Mouse (Mus musculus): ENCODE data around the gene Xylt1. TPM values are rescaled to one million over a fixed set of nuclear protein-coding genes. Genes with fewer than 3 reads are reported as not detected.

The Xylt1 gene
- total RNA-seq, 4 experiments from 2014 or later: 6.1 to 9.9 (median 7.3) TPM

DNA sequence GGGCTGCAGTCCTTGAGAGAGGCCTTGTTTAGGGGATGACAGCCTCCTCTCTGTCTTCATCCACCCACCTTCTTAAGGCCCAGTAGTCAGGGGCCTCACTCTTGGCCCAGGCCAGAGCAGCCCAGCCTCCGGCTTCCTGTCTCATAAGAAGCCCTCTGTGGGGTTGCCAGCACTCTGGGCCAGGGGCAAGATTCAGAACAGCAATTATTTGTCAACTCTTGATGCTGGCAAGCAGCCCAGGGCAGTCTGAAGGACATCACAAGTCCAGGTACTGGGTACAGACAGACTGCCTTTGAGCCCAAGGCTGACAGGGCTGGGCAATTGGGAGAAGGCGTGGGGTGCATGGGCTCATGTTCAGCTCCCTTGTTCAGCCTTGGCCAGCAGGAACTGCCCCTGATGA is 129.3 kb downstream of the Xylt1 start:
- DNase-seq (ENCODE audit: low spot score in 2 of 2): no peak

DNA sequence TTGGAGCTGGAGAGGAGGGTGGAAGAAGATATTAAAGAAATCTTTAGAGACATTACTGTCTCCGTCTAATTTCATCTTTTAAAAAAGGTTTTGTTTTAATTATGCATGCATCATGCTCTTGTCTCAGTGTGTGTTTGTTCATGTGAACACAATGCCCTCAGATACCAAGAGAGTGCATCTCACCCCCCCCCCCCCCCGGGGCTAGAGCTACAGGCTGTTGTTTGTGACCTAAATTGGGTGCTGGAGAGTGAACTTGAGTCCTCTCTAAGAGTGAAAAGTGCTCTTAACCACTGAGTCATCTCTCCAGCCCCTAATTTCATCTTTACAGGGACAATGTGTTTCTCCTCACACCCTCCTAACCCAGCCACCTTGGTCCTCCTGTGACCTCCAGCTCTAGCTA is 131.5 kb downstream of the Xylt1 start:
- DNase-seq (ENCODE audit: low spot score in 2 of 2): no peak

DNA sequence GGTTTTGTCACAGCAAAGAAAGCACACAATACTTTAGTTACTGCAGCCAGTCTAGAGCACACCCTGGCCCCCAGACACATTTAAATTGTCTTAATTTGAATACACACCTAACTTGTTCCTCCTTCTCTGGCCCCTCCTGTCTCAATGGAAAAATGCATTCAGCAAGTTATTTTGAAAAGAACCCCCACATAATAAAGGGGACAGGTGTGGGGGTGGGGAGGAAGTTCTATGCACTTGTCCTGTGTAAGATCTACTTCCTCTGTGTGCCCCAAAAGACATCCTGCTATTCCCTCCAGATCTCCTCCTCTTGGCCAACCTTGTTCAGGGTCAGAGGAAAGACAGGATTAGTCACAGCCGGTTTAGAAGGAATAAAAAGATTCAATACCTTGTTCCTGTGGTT is 135.0 kb downstream of the Xylt1 start:
- DNase-seq (ENCODE audit: low spot score in 2 of 2): no peak

DNA sequence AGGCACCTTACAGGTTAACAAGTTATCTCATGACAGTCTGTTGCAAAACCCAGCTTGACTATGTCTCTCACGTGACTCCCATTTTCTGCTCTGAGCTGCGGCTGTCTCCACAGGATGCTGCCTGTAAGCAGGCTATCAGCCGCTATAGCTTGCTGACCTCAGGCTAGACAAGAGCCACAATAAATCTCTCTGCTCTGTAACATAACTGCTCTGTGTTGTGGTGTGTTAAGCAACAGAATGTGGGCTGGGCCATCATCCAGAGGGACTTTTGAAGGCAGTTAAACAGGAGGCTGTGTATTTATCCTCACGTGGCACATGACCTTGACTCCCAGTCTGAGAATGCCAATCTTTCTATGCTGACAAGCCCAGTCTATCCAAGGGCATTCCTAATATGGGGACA is 136.1 kb downstream of the Xylt1 start:
- no peak for DNase-seq (ENCODE audit: low spot score in 2 of 2)

DNA sequence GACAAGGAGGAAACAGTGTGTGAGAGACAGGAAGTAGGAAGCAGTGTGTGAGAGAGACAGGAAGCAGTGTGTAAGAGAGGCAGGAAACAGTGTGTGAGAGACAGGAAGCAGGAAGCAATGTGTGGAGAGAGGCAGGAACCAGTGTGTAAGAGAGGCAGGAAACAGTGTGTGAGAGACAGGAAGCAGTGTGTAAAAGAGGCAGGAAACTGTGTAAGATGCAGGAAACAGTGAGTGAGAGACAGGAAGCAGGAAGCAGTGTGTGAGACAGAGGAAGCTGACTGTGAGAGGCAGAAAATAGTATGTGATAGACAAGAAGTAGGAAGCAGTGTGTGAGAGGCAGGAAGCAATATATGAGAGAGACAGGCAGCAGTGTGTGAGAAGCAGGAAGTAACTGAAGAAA is 140.6 kb downstream of the Xylt1 start:
- no peak for DNase-seq (ENCODE audit: low spot score in 2 of 2)

DNA sequence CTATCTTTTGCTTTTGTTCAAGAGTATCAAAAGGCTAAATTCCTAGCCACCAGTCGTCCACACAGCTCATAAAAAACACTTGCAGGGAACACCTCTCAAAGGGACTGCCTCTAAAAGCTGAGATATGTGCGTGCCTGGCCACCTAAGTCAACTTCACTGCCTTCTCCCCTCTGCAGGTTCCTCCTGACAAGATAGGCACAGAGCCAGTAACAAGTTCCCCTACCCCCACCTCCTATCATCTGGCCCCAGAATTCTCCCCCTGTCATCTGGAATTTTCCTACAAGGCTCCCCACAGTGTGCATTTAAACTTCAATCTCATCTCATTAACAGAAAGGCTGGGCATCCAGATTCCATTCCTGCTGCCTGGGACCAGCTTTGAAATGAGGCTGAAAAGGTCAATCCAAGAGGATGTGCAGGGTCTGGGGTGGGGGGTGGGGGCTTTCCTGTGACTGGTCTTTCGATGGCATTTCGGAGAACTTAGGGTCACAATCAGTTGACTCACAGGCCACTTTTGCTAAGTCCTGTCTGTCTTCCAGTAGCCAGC is 141.4 kb downstream of the Xylt1 start:
- DNase-seq (ENCODE audit: low spot score in 2 of 2): no peak

DNA sequence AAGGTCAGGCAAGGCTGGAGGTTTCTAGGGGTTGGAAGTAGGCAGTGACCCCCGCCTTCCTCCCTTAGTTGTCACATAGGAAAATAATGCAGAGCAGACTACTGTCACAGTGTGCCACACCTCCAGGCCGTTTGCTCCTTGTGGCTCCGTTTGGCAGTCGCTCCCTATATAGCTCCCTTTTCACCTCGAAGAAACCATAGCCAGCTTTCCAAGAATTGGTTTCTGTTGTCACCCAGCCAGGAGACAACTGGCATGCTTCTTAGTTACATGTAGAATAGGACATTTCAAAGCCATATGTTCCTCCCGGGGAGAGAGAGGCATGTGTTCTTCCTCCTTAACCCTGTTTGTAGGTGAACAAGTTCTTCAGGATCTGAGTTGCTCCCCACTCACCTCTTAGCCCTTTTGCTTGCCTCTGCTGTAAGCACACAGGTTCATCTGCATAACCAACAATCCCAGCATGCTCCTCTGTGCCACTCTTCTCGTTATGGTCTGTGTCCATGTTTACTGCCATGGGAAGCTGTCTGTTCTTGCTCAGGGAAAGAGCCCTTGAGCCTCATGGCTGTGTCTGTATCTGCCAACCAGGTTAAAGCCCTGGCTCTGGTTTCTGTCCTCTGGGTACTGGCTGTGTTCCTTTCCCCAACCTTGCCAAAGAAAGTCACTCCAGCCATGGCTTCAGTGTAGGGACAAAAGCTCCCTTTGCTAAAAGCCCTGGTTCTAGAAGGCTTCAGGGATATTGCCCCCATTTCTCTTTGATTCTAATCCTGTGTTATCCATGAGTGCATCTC is 143.8 kb downstream of the Xylt1 start:
- peak; percentile 21 to 39 for DNase-seq (ENCODE audit: low spot score in 2 of 2)

DNA sequence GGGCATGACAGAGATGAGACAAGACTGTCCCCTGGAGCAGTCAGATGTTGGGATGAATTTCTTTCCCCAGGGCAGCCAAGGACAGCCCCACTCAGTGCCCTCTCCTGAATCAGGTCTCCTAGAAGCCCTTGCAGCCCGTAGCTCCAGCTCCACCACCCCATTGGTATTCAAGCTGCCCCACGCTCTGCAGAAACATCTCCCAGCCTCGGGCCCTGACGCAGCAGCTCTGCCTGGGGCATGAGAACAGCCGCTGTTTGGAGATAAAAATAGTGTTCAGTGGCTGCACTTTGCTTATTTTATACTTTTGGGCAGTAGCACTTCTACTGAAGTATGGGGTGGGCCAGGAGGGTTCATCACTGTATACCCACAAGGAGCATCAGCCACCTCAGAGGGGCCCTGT is 144.9 kb downstream of the Xylt1 start:
- DNase-seq (ENCODE audit: low spot score in 2 of 2): no peak

DNA sequence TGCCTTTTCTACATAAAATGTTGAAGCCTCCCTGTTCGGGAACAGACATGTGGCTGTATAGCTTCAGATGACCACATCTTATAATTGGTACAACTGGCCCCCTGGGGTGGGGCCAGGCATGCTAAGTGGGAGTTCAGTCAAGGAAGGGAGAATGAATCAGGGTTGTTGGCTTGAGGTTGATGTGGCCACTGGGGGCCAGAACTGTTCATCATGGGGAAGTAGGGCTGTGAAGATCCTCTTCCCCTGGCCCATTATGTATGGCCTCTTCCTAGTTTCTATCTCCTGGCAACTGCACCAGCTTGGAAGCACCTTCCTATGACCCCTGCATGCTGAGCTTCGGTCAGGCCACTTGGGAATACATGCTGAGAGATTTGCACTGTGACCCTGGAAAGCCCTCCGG is 145.8 kb downstream of the Xylt1 start:
- no peak for DNase-seq (ENCODE audit: low spot score in 2 of 2)

DNA sequence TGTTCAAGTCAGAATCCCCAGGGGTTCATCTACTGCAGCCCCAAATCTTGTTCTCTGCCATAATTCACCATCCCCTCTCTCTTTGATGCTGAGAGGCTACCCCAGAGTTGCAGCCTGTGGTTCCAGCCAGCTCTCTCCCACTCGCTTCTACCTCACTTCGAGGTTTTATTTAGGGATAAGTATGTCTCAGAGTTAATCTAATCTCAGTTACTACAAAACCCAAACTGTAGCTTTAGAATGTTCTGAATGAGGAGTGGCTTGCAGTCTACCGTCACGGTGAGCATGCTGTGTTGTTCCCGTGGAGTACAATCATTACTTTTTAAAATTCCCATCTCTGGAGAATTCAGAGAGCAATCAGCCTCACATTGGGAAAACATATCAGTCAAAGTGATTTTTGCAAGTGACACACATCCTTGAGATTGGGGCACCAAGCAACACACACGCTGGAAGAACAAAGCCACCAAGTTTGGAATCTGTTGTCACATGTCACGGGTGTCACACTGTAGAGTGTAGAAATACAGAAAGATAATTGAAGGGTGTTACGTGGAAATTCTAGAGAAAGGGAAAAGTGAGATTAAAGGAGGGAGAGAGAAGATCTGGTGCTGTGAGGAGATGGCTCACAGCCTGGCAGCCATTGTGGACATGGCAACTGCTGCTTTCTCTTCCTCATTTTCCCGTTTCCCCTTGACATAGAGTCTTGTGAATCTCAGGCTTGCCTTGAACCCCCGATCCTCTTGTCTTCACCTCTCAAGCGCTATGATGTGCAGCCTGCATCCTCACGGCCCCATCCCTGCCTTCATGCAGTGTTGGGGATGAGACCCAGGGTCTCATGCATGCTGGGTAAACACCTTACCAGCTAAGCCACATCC is 149.2 kb downstream of the Xylt1 start:
- DNase-seq (ENCODE audit: low spot score in 2 of 2): no peak

DNA sequence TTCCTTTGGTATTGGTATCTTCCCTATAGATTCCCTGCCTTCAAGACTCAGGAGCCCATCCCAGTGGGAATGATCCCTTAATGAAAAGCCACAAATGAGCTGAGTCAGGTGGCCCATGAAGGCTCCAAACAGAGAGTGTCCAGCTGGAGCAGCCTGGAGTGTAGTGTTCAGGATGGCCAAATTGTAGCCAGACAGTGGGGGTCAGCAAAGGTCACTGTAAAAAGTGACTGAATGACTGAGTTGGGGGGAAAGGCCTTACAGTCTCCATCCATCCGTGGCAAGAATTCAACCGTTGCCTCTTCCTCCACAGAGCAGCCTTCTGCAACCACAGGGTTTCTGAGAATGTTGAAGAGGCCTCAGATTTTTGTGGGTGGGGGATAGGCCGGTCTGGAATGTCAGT is 151.9 kb downstream of the Xylt1 start:
- DNase-seq (ENCODE audit: low spot score in 2 of 2): no peak

DNA sequence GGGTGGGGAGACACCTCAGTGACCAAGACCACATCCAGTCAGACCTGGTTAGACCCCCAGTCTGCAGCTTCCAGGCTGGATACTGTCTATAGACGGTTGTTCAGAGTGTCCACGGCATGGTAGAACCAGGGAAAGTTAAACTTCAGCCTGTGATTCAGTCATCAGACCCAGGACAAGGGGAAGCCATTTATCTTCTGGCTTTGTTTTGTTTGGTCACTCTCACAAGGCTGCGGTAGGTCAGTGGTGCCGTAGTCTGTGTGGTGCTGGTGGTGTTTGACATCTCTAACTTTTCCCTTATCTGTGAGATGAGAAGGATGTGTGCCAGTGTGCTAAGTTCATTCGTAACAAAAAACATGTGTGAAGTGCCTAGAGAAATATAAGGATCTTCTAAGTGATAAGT is 152.4 kb downstream of the Xylt1 start:
- no peak for DNase-seq (ENCODE audit: low spot score in 2 of 2)

DNA sequence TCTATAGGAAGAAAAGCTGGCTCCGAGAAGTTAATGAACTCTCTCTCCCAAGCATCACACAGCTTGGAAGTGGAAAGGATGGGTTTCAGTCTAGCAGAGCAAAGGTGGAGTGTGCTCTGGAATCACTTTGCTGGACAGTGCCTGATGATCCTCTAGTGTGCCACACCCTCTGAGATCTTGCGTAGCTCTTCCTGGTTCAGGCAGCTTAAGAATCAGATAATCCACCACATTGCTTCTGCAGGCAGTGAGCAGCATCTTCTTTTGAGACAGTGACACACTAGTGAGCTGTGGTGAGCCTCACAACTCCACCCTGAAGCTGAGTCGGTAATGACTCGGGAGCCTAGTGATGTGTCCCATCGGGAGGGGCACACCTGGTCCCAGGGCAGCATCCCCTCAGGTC is 159.2 kb downstream of the Xylt1 start:
- no peak for DNase-seq (ENCODE audit: low spot score in 2 of 2)

DNA sequence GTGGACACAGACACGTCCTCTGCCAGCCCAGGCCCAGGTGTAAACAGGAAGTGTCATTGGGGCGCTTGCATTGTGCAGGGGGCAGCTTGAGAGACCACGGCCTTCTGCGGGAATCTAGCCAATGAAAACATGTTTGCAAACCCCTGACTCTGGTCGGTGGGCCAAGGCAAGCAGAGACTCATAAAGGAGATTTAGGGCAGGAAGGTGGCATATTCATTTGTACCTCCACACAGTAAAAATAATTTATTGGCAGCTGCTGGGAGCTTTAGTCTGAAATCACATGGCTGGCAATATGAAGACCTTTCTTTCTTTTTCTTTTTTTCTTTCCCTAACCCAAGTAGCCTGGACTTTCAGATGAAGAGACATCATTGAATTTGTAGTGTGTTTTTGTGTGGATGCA is 159.6 kb downstream of the Xylt1 start:
- DNase-seq (ENCODE audit: low spot score in 2 of 2): no peak

DNA sequence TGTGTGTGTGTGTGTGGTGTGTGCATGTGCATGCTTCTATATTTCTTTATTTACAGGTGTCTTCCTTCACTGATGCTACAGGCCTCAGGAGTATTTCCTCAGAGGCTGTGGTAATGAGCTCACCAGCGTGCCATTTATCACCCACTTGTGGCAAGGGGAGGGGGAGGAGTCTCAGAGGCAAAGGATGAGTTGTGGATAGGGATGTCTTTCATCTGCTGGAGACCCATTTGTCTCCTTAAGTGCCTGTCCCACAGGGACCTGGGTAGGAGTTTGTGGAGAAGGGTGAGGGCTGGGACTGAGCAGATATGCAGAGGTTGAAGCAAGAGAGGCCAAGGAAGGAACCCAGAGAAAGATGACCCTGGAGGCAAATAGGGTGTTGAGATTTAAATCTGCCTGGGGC is 160.3 kb downstream of the Xylt1 start:
- DNase-seq (ENCODE audit: low spot score in 2 of 2): no peak

DNA sequence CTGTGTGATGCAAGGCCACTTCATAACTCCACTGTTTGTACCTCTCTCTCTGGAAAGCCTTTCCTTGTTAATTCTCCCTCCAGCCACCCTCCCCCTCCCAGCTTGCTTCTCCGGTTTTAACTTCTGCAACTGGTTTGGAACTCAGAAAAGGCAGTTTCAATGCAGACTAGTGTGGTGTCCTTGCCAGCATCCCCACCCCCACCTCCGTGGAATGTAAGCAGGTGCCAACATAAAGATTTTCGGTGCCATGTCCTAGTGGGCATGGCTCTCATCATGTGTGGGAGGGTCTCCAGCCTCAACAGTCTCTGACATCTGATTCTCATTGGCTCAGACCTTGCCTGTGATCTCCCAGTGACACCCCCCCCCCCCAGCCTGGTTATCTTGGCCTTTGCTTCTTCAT is 160.9 kb downstream of the Xylt1 start:
- DNase-seq (ENCODE audit: low spot score in 2 of 2): no peak

DNA sequence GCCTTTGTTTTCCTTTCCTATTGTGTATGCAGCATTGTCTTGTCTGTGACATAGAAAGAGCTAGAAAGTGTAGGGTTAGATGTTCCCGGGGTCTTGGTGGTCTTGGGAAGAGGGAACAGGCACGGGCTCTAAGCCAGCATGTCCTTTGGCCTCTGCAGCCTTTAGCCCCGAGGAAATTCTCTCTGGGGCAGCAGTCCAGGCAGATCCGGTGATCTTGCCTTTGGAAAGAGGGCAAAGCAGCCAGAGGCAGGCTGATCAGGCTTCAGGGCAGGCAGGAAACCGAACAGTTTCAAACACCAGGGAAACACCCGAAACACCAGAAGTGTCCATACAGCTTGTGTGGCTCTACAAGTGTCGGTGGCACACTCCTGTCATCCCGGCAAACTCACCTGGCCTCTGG is 162.3 kb downstream of the Xylt1 start:
- DNase-seq (ENCODE audit: low spot score in 2 of 2): no peak

DNA sequence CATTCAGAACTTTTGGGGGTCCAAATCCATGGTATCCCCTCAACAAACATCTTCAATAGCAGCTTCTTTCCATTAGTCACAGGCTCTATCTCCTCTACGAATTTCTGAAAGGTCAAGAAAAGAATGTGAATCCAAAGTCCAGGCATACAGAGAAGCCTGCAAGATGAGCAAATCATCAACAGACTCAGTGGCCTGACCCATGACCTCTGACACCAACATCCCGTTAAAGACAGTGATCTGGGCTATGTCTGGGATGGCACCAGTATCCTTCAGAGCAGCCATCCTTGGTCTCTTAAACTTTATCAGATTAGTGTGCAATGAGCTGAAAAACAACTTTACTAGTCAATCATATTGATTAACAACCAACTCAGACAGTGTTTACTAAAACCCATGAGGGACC is 163.3 kb downstream of the Xylt1 start:
- no peak for DNase-seq (ENCODE audit: low spot score in 2 of 2)

DNA sequence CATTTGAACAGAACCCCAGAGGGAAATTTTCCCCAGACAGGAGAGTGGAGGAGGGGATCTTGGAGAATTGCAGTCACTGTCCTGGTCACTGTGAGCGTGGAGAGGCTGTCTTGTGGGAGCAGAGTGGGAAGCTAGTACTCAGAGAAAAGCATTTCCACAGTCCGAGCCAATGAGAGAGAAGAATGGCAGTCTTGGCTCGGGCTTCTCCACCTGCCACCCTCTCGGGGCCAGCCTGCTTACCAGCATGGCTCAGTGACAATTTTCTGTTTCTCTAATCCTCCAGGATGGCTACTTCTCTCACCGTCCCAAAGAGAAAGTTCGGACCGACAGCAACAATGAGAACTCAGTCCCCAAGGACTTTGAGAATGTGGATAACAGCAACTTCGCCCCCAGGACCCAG is 167.5 kb downstream of the Xylt1 start:
- no peak for DNase-seq (ENCODE audit: low spot score in 2 of 2)

DNA sequence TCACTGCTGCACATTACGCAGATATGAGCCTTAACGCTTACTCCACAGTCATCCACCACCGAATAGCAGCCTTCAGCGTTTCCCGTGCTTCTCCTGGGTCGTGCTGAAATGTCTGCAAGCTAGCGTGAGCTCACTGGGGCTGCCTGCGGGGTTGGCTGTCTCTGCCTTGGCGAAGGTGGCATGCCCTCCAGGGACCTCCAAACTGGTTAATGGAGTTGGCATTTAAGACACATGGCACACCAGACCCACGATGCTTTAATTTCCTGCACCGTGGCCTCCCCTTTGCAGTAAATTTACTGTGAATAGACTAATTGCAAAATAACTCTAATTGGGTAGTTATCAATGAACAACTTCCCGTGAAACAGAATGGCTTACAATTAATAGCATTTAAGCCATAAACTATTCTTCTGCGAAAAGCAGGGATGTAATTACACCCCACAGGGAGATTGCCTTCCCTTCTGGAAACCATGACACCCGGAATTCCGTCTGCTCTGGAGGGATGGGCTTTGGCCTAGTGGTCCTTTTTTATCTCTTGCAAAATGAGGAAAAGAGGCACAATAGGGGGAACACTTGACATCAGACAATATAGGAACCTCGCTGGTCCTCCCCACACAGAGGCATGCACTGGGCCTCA is 170.3 kb downstream of the Xylt1 start:
- DNase-seq (ENCODE audit: low spot score in 2 of 2): no peak

DNA sequence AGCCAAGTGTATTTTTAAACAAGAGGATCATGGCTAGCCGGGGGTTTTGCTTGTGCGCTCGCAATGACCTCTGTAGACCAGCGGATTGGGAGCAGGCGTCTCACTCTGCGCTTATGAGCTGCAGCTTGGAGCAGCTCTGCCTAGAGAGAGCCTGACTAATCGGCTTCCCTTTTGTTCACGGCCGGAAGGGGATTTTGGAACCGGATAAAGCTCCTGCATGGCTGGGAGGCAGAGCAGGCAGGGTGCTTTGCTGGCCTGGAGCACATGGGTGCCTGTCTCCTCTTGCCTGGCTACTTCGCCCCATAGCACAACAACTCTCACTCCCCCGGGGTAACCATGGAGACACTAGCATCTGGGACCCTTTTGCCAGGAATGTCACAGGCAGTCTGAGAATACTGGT is 172.4 kb downstream of the Xylt1 start:
- DNase-seq (ENCODE audit: low spot score in 2 of 2): peak in 1 of 2 experiments; percentile 30

DNA sequence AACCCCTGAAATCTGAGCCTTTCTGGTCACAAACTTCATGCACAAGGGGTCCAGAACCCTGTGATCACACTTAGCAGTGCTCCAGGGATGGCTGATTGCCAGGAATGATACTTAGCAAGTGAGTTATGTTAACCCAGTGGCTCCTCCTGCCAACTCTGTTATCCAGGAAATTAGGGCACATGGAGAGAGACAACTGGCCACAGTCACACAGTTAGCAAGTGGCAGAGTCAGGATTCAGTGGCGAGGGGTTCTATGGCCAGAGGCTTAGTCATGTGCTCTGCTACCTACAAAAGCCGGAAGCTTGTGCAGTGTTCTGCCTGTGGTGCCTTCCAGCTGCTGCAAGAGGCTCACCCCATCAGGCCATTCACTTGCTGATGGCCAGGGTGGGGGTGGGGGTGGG is 175.0 kb downstream of the Xylt1 start:
- DNase-seq (ENCODE audit: low spot score in 2 of 2): no peak

Data from gastrocnemius, adult 8-10 months (tissue).